Mouse (Mus musculus) hindbrain, embryonic 16.5 days (tissue): ENCODE measurements around the gene 2310003L06Rik. TPM values are rescaled to one million over a fixed set of nuclear protein-coding genes. Genes with fewer than 3 reads are reported as not detected.

ENCODE experiments used
- ATAC-seq: fragments of 200-750 bp; cut with Nextera tagmentation; 2 replicates; pipeline ENCODE4 v1.8.0; 2017; ENCODE audit warnings: moderate TSS enrichment, moderate library complexity
- H3K27ac ChIP-seq: fragments of 300-500 bp; sonication (generic); 2 replicates; pipeline ENCODE4 v1.5.1; 2014; ENCODE audit warnings: low read depth, mild to moderate bottlenecking, control low read depth, low read length, moderate library complexity
- H3K27me3 ChIP-seq: fragments of 300-500 bp; sonication (generic); replicated peaks from 2 replicates; pipeline ENCODE4 v1.6.1; 2014; ENCODE audit warnings: low read length; ENCODE audit not compliant: control insufficient read depth, insufficient read depth
- H3K36me3 ChIP-seq: fragments of 300-500 bp; sonication (generic); 2 replicates; pipeline ENCODE4 v1.6.1; 2014; ENCODE audit warnings: mild to moderate bottlenecking, low read length, moderate library complexity, mixed read lengths; ENCODE audit not compliant: control insufficient read depth, insufficient read depth
- H3K4me1 ChIP-seq: fragments of 300-500 bp; sonication (generic); 2 replicates; pipeline ENCODE4 v1.6.1; 2014; ENCODE audit warnings: low read depth, low read length; ENCODE audit not compliant: control insufficient read depth, insufficient read depth
- H3K4me2 ChIP-seq: fragments of 300-500 bp; sonication (generic); 2 replicates; pipeline ENCODE4 v1.6.1; 2014; ENCODE audit warnings: mild to moderate bottlenecking, low read length, control low read depth, moderate library complexity
- H3K4me3 ChIP-seq: fragments of 300-500 bp; sonication (generic); 2 replicates; pipeline ENCODE4 v1.5.1; 2014; ENCODE audit warnings: mild to moderate bottlenecking, low read length, control low read depth, moderate library complexity
- H3K9ac ChIP-seq: fragments of 300-500 bp; sonication (generic); 2 replicates; pipeline ENCODE4 v1.6.1; 2014; ENCODE audit warnings: low read depth, mild to moderate bottlenecking, control low read depth, low read length, moderate library complexity
- H3K9me3 ChIP-seq: fragments of 300-500 bp; sonication (generic); 2 replicates; pipeline ENCODE4 v1.6.1; 2014; ENCODE audit warnings: mild to moderate bottlenecking, low read length, moderate library complexity; ENCODE audit not compliant: control insufficient read depth
- polyA plus RNA-seq: library from polyadenylated mRNA; unstranded; fragments of >200 nt; fragmentation: Nextera tagmentation; extraction: Ambion mirVana; gene quantifications from 2 replicates; pipeline ENCODE4 v1.2.1, GENCODE M21; 2015

2310003L06Rik gene
- polyA plus RNA-seq, 1 experiment from 2014 or later, result not detected

- Histone ChIP-seq H3K4me3 (no peak overlapping the region), H3K9ac (no peak overlapping the region), H3K4me1 (no peaks in the 10 kb centered on the region), H3K36me3 (no peaks in the 10 kb centered on the region), H3K4me2 (no peak overlapping the region), H3K27ac (no peak overlapping the region), H3K27me3 (no peaks in the 10 kb centered on the region), H3K9me3 (no peaks in the 10 kb centered on the region)
- no peak for ATAC-seq
Measured at GRCm38 (mm10) chr5:88005241-88005640, 36.0 kb downstream of the 2310003L06Rik start.

Other genes with a start within 250 kb of the 2310003L06Rik start
- gene Csn1s2a, start 194.9 kb upstream of the 2310003L06Rik start, polyA plus RNA-seq, result not detected in 2 replicates
- not detected in 2 replicates for gene Csn1s2b, start 161.4 kb upstream of the 2310003L06Rik start, polyA plus RNA-seq
- not detected in 2 replicates for gene Prr27, start 143.8 kb upstream of the 2310003L06Rik start, polyA plus RNA-seq
- not detected in 2 replicates for gene Odam, start 84.4 kb upstream of the 2310003L06Rik start, polyA plus RNA-seq
- gene Csn3, start 43.9 kb upstream of the 2310003L06Rik start, polyA plus RNA-seq, result not detected in 2 replicates
- not detected in 2 replicates for gene Gm28434, start 58 bp downstream of the 2310003L06Rik start, polyA plus RNA-seq
- not detected in 2 replicates for gene Cabs1, start 10.0 kb downstream of the 2310003L06Rik start, polyA plus RNA-seq
- not detected in 2 replicates for gene Smr3a, start 33.1 kb downstream of the 2310003L06Rik start, polyA plus RNA-seq
- not detected in 2 replicates for gene Smr2, start 117.1 kb downstream of the 2310003L06Rik start, polyA plus RNA-seq
- not detected in 2 replicates for gene Gm11116, start 142.1 kb downstream of the 2310003L06Rik start, polyA plus RNA-seq
- not detected in 2 replicates for gene Gm11115, start 184.6 kb downstream of the 2310003L06Rik start, polyA plus RNA-seq